Comparison of ENCODE assay signal across 8 mouse cellular contexts in genomic region chr1:184235131-184235983, GRCm38 (mm10).
DNase-seq lines count a peak whose midpoint lies in the region; ATAC-seq lines count a peak whose summit lies in the region.

No protein-coding gene starts in this region.

- peak; percentile 60; the same call in 1 of the 2 replicates for ATAC-seq in intestine, embryonic 14.5 days (replicated peaks; ENCODE audit: low FRiP score, low TSS enrichment, low read depth)
- ATAC-seq in megakaryocyte-erythroid progenitor cell, adult 5-6 weeks (replicated peaks; ENCODE audit: low FRiP score, low TSS enrichment, poor library complexity, severe bottlenecking): peak; percentile 76

- WGBS in intestine, embryonic 14.5 days: 24% methylated on average over 25 of the region's 25 CpGs

- H3K9ac ChIP-seq in intestine, embryonic 14.5 days (ENCODE audit: low read length): 0 out of 2 replicates have a peak overlapping the region, but pooled peaks have one; percentile 22

- peak; percentile 69 to 91 for DNase-seq in adrenal gland, adult (ENCODE audit: inconsistent age in 2 of 2, low spot score in 1 of 2)
- DNase-seq in embryo, embryonic 10 days (ENCODE audit: low spot score): peak; percentile 85
- peak; percentile 71 to 77 for DNase-seq in gastrocnemius, postnatal 36 days
- peak; percentile 89 for DNase-seq in intestine, embryonic 14.5 days (ENCODE audit: low spot score)
- DNase-seq in left cerebral cortex, postnatal 10 days (ENCODE audit: extremely low spot score in 1 of 2, low spot score in 2 of 2): peak; percentile 44 to 81
- DNase-seq in right cerebral cortex, postnatal 36 days (ENCODE audit: low spot score in 2 of 2): peak; percentile 5 to 18
- DNase-seq in urinary bladder, postnatal 36 days (ENCODE audit: low spot score in 2 of 2): peak; percentile 64 to 72

- peak overlapping the region; percentile 46 for H3K4me2 ChIP-seq in intestine, embryonic 14.5 days (ENCODE audit: low read length)

- intact Hi-C loops in gastrocnemius, postnatal 36 days (cut with DNase I): loop anchor here (10.0 kb wide), 3 partner anchors 151 to 381 kb away; partner anchors contain the start of gene 1700056E22Rik
- intact Hi-C loops in left cerebral cortex, postnatal 10 days (cut with DNase I): no loop called here

- no peaks in the 10 kb centered on the region for H3K9me3 ChIP-seq in intestine, embryonic 14.5 days (ENCODE audit: control insufficient read depth, low read length)

- no peaks in the 10 kb centered on the region for H3K27me3 ChIP-seq in intestine, embryonic 14.5 days (replicated peaks; ENCODE audit: control insufficient read depth, insufficient read depth, low read length)

- peak overlapping the region; percentile 20; the same call in 1 of the 2 replicates for H3K4me3 ChIP-seq in intestine, embryonic 14.5 days (ENCODE audit: low read depth, low read length)

- peaks cover 6% of the 10 kb centered on the region; the same call in 1 of the 2 replicates for H3K4me1 ChIP-seq in intestine, embryonic 14.5 days (replicated peaks; ENCODE audit: control insufficient read depth, insufficient read depth, low read length)

- no peaks in the 10 kb centered on the region for H3K36me3 ChIP-seq in intestine, embryonic 14.5 days (ENCODE audit: control insufficient read depth, insufficient read depth, low read length)

- H3K27ac ChIP-seq in intestine, embryonic 14.5 days (ENCODE audit: low read depth): no peak overlapping the region

Comparison
In these comparisons a context has a peak if more than half of its experiments do, and no peak if none do; other contexts are left out.
1. DNase-seq: peak in every context shown above with its lines; median percentile 89 in intestine, embryonic 14.5 days; 85 in embryo, embryonic 10 days; 80 in adrenal gland, adult; 74 in gastrocnemius, postnatal 36 days; 68 in urinary bladder, postnatal 36 days; 62 in left cerebral cortex, postnatal 10 days; 12 in right cerebral cortex, postnatal 36 days.